Mouse (Mus musculus) G1E (cell line): Measurements from ENCODE around the gene Prkx. TPM values are rescaled to one million over a fixed set of nuclear protein-coding genes. Genes with fewer than 3 reads are reported as not detected.
A peak's percentile ranks its signal among the peaks of the same experiment; 100 is the strongest.

ENCODE experiments used
- ATAC-seq: 2 replicates; pipeline ENCODE4 v1.8.0; 2016; ENCODE audit warnings: mild to moderate bottlenecking; ENCODE audit not compliant: insufficient number of reproducible peaks, poor library complexity, low FRiP score, severe bottlenecking; ENCODE audit errors: extremely low read depth
- DNase-seq: peaks from one replicate; pipeline ENCODE4 v3.0.0; 2012; ENCODE audit warnings: low spot score
- H3K27me3 ChIP-seq: 2 replicates; pipeline ENCODE4 v1.6.1; 2012; ENCODE audit warnings: mild to moderate bottlenecking, low read length, inconsistent platforms; ENCODE audit not compliant: insufficient read depth
- H3K36me3 ChIP-seq: replicated peaks from 2 replicates; pipeline ENCODE3; 2012; ENCODE audit warnings: mild to moderate bottlenecking, inconsistent platforms
- H3K4me1 ChIP-seq: 2 replicates; pipeline ENCODE4 v1.6.1; 2012; ENCODE audit warnings: low read depth, low read length, inconsistent platforms, mixed read lengths; ENCODE audit not compliant: insufficient read depth
- H3K4me3 ChIP-seq: 2 replicates; pipeline ENCODE4 v1.5.1; 2012; ENCODE audit warnings: low read depth, mild to moderate bottlenecking, inconsistent platforms, low read length, moderate library complexity, mixed read lengths
- H3K9me3 ChIP-seq: replicated peaks from 2 replicates; pipeline ENCODE4 v1.6.1; 2012; ENCODE audit warnings: inconsistent platforms
- CTCF ChIP-seq: IDR thresholded peaks from 2 replicates; pipeline ENCODE4 v1.5.1; 2012; ENCODE audit warnings: low read depth, low read length, inconsistent platforms, mixed read lengths
- GATA1 ChIP-seq: IDR thresholded peaks from 2 replicates; pipeline ENCODE4 v1.6.1; 2012; ENCODE audit warnings: borderline replicate concordance, low read length, inconsistent platforms, mixed read lengths
- GATA2 ChIP-seq: IDR thresholded peaks from 2 replicates; pipeline ENCODE4 v1.6.1; 2012; ENCODE audit warnings: low read depth, low read length, inconsistent platforms, borderline replicate concordance
- POLR2AphosphoS5 ChIP-seq: IDR thresholded peaks from 2 replicates; pipeline ENCODE4 v1.6.1; 2012; ENCODE audit warnings: low read depth, low read length, inconsistent platforms; ENCODE audit not compliant: insufficient replicate concordance
- TAL1 ChIP-seq: conservative IDR thresholded peaks from 2 replicates; pipeline ENCODE4 v1.6.1; 2012; ENCODE audit warnings: low read depth, low read length, inconsistent platforms, mixed read lengths
- polyA plus RNA-seq: library from polyadenylated mRNA; stranded (reverse); fragments of >175 nt; gene quantifications from 2 replicates; pipeline ENCODE4 v1.2.3, GENCODE M21; 2012
- total RNA-seq, 2 experiments: library from RNA; stranded (forward) in 1 of 2; stranded (reverse) in 1 of 2; fragments of 200-1000 nt in 1 of 2; fragments of >200 nt in 1 of 2; fragmentation: Nextera tagmentation in 1 of 2; gene quantifications; 2 replicates each; pipeline ENCODE4 v1.2.3; 2014 to 2017

The Prkx gene
- total and polyA plus RNA-seq, 3 experiments = 8.3 to 21.4 (median 11.8) TPM

DNA sequence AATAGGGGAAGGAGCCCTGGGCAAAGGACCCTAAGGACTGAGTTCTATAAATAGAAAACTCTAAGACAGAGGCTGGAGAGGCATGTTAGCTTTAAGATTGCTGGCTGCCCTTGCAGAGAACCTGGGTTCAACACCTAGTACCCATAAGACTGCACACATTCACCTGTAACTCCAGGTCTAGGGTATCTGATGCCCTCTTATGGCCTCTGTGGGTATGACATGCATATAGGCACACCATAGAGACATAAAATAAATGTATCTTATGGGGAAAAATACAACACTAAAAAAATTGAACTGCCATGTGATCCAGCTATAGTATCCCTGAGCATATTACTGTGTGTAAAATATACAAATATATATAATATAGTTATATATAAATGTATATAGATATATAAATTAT lies 18.3 kb downstream of the Prkx start:
- H3K36me3 ChIP-seq = peaks cover 29% of the 10 kb centered on the region
- no peak for DNase-seq
- TF ChIP-seq TAL1 = no peak
- no peak for TF ChIP-seq CTCF
- TF ChIP-seq GATA2 = no peak
- TF ChIP-seq POLR2AphosphoS5 = no peak
- no peak for TF ChIP-seq GATA1
- no peaks in the 10 kb centered on the region for H3K9me3 ChIP-seq
- H3K4me3 ChIP-seq = no peak overlapping the region
- no peak for ATAC-seq
- H3K27me3 ChIP-seq = no peaks in the 10 kb centered on the region
- H3K4me1 ChIP-seq = no peaks in the 10 kb centered on the region

DNA sequence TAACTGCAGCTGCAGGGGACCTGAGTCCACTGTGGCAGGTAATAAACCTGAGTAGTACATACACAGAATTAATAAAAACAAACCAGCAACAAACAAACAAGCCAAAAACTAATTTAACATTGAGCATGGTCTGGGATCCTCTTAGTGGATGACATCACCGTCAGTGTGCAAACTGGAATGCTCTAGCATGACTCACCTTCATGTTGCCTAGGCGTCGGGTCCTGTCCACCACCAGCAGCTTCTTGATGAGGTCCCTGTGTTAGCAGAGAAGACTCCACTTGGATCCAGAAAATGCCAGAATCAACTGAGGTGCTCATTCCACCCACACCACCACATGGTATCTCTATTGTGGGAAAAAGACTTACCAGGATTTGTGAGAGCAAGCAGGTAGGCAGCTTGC lies 30.9 kb downstream of the Prkx start:
- TF ChIP-seq TAL1 (no peak), GATA2 (no peak), POLR2AphosphoS5 (no peak), GATA1 (no peak), CTCF (no peak)
- ATAC-seq (no peak), DNase-seq (no peak)
- Histone ChIP-seq H3K27me3 (no peaks in the 10 kb centered on the region), H3K9me3 (no peaks in the 10 kb centered on the region), H3K4me1 (no peaks in the 10 kb centered on the region), H3K36me3 (peaks cover 32% of the 10 kb centered on the region), H3K4me3 (no peak overlapping the region)

DNA sequence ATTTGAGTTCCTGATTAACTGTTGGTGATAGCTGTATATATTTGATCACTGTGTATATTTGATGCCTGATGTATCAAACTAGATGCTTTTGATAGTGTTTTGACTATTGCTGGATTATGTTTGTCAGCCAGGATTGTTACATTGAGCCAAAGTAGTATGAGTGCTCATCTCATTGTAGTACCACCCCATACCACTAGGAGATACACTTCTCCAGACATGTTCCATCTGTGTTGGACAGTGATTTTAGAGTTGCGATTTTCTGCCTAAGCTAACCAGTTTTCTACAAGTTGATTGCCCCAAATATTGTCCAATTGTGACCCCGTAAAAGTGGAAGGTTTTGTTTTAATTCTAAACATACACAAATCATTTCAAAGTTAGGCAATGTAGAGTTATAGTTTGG lies 51.8 kb downstream of the Prkx start:
- no peaks in the 10 kb centered on the region for H3K36me3 ChIP-seq
- no peak for DNase-seq

DNA sequence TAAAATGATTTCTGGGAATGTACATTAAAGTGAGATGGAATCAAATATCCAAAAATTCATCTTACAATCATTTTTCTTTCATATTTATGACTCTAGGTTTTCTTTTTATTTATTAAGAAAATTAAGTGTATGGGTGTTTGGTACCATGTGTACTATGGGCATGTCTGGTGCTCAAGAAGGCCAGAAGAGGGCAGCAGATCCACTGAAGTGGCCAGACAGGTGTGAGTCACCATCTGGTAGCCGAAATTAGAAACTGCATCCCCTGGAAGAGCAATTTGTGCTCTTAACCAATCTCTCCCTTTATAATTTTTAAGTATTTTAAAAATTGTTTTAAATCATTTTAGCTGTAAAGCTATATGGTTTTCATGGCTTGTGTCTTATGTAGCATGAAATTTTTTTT lies 54.7 kb downstream of the Prkx start:
- TF ChIP-seq GATA1 (no peak), CTCF (no peak), TAL1 (no peak), POLR2AphosphoS5 (no peak), GATA2 (no peak)

More for the DNA sequence above, 51.8 kb downstream of the Prkx start:
- Histone ChIP-seq H3K4me3 (no peak overlapping the region), H3K27me3 (no peaks in the 10 kb centered on the region), H3K9me3 (no peaks in the 10 kb centered on the region), H3K4me1 (no peaks in the 10 kb centered on the region)
- TF ChIP-seq GATA1 = no peak
- TF ChIP-seq CTCF = peak; percentile 43; the same call in 1 of the 2 replicates
- peak; percentile 49; the same call in 1 of the 2 replicates for ATAC-seq

DNA sequence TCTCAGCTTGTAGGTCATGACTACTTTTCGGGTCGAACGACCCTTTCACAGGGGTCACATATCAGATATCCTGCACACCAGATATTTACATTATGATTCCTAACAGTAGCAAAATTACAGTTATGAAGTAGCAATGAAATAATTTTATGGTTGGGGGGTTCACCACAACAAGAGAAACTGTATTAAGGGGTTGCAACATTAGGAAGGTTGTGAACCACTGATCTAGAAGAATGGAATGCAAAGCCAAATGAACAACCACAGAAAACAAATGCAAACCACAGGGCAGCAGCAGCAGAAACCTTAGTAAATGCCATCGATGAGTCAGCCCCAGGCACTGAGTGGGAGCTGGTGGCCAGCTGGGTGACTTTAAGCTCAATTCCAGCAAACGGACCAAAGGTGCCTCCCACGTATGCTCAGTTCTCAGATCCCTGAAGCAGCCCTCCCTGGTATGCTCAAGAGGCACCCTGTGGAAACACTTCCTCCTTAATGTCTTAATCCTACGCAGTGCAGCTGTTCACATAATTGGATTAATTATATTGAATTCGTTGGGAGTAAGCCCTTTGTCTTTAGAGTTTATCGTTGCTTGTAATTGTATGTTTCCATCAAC lies 62.0 kb downstream of the Prkx start:
- Histone ChIP-seq H3K27me3 (no peaks in the 10 kb centered on the region), H3K9me3 (no peaks in the 10 kb centered on the region), H3K4me3 (no peak overlapping the region), H3K4me1 (no peaks in the 10 kb centered on the region), H3K36me3 (no peaks in the 10 kb centered on the region)
- ATAC-seq (no peak), DNase-seq (no peak)
- TF ChIP-seq GATA1 (no peak), TAL1 (no peak), POLR2AphosphoS5 (no peak), GATA2 (no peak), CTCF (no peak)

More for the DNA sequence above, 54.7 kb downstream of the Prkx start:
- H3K4me3 ChIP-seq = no peak overlapping the region
- no peaks in the 10 kb centered on the region for H3K9me3 ChIP-seq
- ATAC-seq (no peak), DNase-seq (no peak)
- no peaks in the 10 kb centered on the region for H3K36me3 ChIP-seq
- H3K27me3 ChIP-seq = no peaks in the 10 kb centered on the region
- H3K4me1 ChIP-seq = no peaks in the 10 kb centered on the region

DNA sequence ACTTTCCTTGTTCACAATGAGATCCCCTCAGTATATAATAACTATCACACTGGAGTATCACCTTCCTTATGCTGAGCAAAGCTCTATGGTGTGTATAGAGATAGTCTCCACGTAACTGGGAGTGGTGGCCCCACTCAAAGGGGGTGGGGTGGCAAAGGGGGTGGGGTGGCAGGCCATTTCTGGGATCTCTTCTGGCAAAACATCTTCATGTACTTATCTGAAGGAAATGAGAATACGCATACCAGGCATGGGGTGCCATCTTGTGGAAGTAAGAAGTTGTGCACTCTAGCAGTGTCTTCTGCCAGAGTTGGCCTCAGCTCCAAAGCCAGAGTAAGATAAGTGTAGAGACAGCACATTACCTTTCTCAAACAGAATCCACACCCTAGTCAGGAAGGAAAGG lies 75.8 kb downstream of the Prkx start:
- Histone ChIP-seq H3K9me3 (no peaks in the 10 kb centered on the region), H3K4me1 (no peaks in the 10 kb centered on the region), H3K4me3 (no peak overlapping the region), H3K36me3 (no peaks in the 10 kb centered on the region), H3K27me3 (no peaks in the 10 kb centered on the region)
- DNase-seq (no peak), ATAC-seq (peak; percentile 22; the same call in 1 of the 2 replicates)
- no peak for TF ChIP-seq TAL1
- no peak for TF ChIP-seq GATA2
- TF ChIP-seq POLR2AphosphoS5 = no peak
- peak; percentile 20 for TF ChIP-seq CTCF
- no peak for TF ChIP-seq GATA1

Other genes with a start within 250 kb of the Prkx start
- gene Pbsn, start 57.3 kb upstream of the Prkx start, total RNA-seq (2014; fragmentation: Nextera tagmentation) = not detected in 2 replicates
- not detected in 2 replicates for gene Pbsn, start 57.3 kb upstream of the Prkx start, total RNA-seq (2017)
- gene Pbsn, start 57.3 kb upstream of the Prkx start, polyA plus RNA-seq = not detected in 2 replicates
- not detected in 2 replicates for gene Gm14744, start 68.5 kb upstream of the Prkx start, total RNA-seq (2014; fragmentation: Nextera tagmentation)
- not detected in 2 replicates for gene Gm14744, start 68.5 kb upstream of the Prkx start, total RNA-seq (2017)
- gene Gm14744, start 68.5 kb upstream of the Prkx start, polyA plus RNA-seq = not detected in 2 replicates
- not detected in 2 replicates for gene 5430402E10Rik, start 128.8 kb upstream of the Prkx start, total RNA-seq (2014; fragmentation: Nextera tagmentation)
- gene 5430402E10Rik, start 128.8 kb upstream of the Prkx start, total RNA-seq (2017) = not detected in 2 replicates
- gene 5430402E10Rik, start 128.8 kb upstream of the Prkx start, polyA plus RNA-seq = not detected in 2 replicates